Mouse (Mus musculus): ENCODE measurements around the gene Atp2b4.

The Atp2b4 gene

GRCm38 (mm10) chr1:133653033-133653432 is 147.8 kb downstream of the Atp2b4 start:
- no peak for DNase-seq (ENCODE audit: low spot score)

GRCm38 (mm10) chr1:133650288-133651055 is 150.4 kb downstream of the Atp2b4 start:
- no peak for DNase-seq (ENCODE audit: low spot score)
